Mouse (Mus musculus): ENCODE measurements around the gene Pp2d1. TPM values are rescaled to one million over a fixed set of nuclear protein-coding genes. Genes with fewer than 3 reads are reported as not detected.

The Pp2d1 gene
- polyA plus RNA-seq, 1 experiment from 2014 or later, result 0.32 TPM

GRCm38 (mm10) chr17:53512311-53512951 is 26.8 kb downstream of the Pp2d1 start:
- 85% methylated on average over 2 of the region's 2 CpGs for whole genome bisulfite sequencing
- no peaks in the 10 kb centered on the region for H3K27me3 ChIP-seq (ENCODE audit: control insufficient read depth, insufficient read depth, low read length)
- ATAC-seq (ENCODE audit: insufficient number of reproducible peaks, insufficient read depth, low FRiP score, low read depth), result no peak
- H3K9ac ChIP-seq (ENCODE audit: low read length), result no peak overlapping the region
- no peaks in the 10 kb centered on the region for H3K9me3 ChIP-seq (ENCODE audit: control insufficient read depth, low read length)
- no peak overlapping the region for H3K4me3 ChIP-seq (ENCODE audit: control insufficient read depth in 1 of 2, insufficient read depth in 1 of 2, low read depth in 1 of 2, low read length in 2 of 2)
- 0 out of 4 replicates have a peak, but pooled peaks cover 0 to 5% of the 10 kb centered on the region in 2 experiments for H3K4me1 ChIP-seq (ENCODE audit: control insufficient read depth in 2 of 2, insufficient read depth in 2 of 2, low read length in 2 of 2)
- H3K36me3 ChIP-seq (ENCODE audit: control insufficient read depth, insufficient read depth, low read length), result 0 out of 2 replicates have a peak, but pooled peaks cover 8% of the 10 kb centered on the region
- H3K27ac ChIP-seq (replicated peaks in 1 of 2; ENCODE audit: control insufficient read depth in 1 of 2, insufficient read depth in 1 of 2, low read depth in 2 of 2, low read length in 2 of 2), result no peak overlapping the region
- H3K4me2 ChIP-seq (ENCODE audit: low read length), result no peak overlapping the region

- peaks cover 71% of the 10 kb centered on the region for H3K36me3 ChIP-seq (ENCODE audit: control insufficient read depth, insufficient read depth, low read length)
- H3K9ac ChIP-seq (ENCODE audit: low read length), result no peak overlapping the region
- H3K4me1 ChIP-seq (ENCODE audit: control insufficient read depth in 2 of 2, insufficient read depth in 2 of 2, low read length in 2 of 2), result no peaks in the 10 kb centered on the region
- H3K27ac ChIP-seq (replicated peaks in 1 of 2; ENCODE audit: control insufficient read depth in 1 of 2, insufficient read depth in 1 of 2, low read depth in 2 of 2, low read length in 2 of 2), result no peak overlapping the region
- ATAC-seq (ENCODE audit: insufficient number of reproducible peaks, insufficient read depth, low FRiP score, low read depth), result no peak
- no peak overlapping the region for H3K4me3 ChIP-seq (ENCODE audit: control insufficient read depth in 1 of 2, insufficient read depth in 1 of 2, low read depth in 1 of 2, low read length in 2 of 2)
- no peaks in the 10 kb centered on the region for H3K27me3 ChIP-seq (ENCODE audit: control insufficient read depth, insufficient read depth, low read length)
- no peaks in the 10 kb centered on the region for H3K9me3 ChIP-seq (ENCODE audit: control insufficient read depth, low read length)
- WGBS, result 97% methylated on average over 2 of the region's 2 CpGs
- no peak overlapping the region for H3K4me2 ChIP-seq (ENCODE audit: low read length)
Observed at GRCm38 (mm10) chr17:53502966-53503365, 36.3 kb downstream of the Pp2d1 start.

GRCm38 (mm10) chr17:53489007-53489378 is 50.3 kb downstream of the Pp2d1 start:
- 0 out of 4 replicates have a peak, but pooled peaks cover 0 to 3% of the 10 kb centered on the region in 2 experiments for H3K4me1 ChIP-seq (ENCODE audit: control insufficient read depth in 2 of 2, insufficient read depth in 2 of 2, low read length in 2 of 2)
- ATAC-seq (ENCODE audit: insufficient number of reproducible peaks, insufficient read depth, low FRiP score, low read depth), result no peak
- no peak overlapping the region for H3K27ac ChIP-seq (replicated peaks in 1 of 2; ENCODE audit: control insufficient read depth in 1 of 2, insufficient read depth in 1 of 2, low read depth in 2 of 2, low read length in 2 of 2)
- H3K9ac ChIP-seq (ENCODE audit: low read length), result no peak overlapping the region
- no peak overlapping the region for H3K4me2 ChIP-seq (ENCODE audit: low read length)
- H3K36me3 ChIP-seq (ENCODE audit: control insufficient read depth, insufficient read depth, low read length), result peaks cover 73% of the 10 kb centered on the region
- no peaks in the 10 kb centered on the region for H3K27me3 ChIP-seq (ENCODE audit: control insufficient read depth, insufficient read depth, low read length)
- WGBS, result 95% methylated on average over 1 of the region's 1 CpGs
- H3K9me3 ChIP-seq (ENCODE audit: control insufficient read depth, low read length), result no peaks in the 10 kb centered on the region
- no peak overlapping the region for H3K4me3 ChIP-seq (ENCODE audit: control insufficient read depth in 1 of 2, insufficient read depth in 1 of 2, low read depth in 1 of 2, low read length in 2 of 2)

- H3K9me3 ChIP-seq (ENCODE audit: control insufficient read depth, low read length), result no peaks in the 10 kb centered on the region
- H3K36me3 ChIP-seq (ENCODE audit: control insufficient read depth, insufficient read depth, low read length), result peaks cover 71% of the 10 kb centered on the region
- H3K4me1 ChIP-seq (ENCODE audit: control insufficient read depth in 2 of 2, insufficient read depth in 2 of 2, low read length in 2 of 2), result 0 out of 4 replicates have a peak, but pooled peaks cover 0 to 3% of the 10 kb centered on the region in 2 experiments
- H3K9ac ChIP-seq (ENCODE audit: low read length), result no peak overlapping the region
- H3K4me3 ChIP-seq (ENCODE audit: control insufficient read depth in 1 of 2, insufficient read depth in 1 of 2, low read depth in 1 of 2, low read length in 2 of 2), result no peak overlapping the region
- 86% methylated on average over 4 of the region's 4 CpGs for WGBS
- ATAC-seq (ENCODE audit: insufficient number of reproducible peaks, insufficient read depth, low FRiP score, low read depth), result no peak
- H3K4me2 ChIP-seq (ENCODE audit: low read length), result no peak overlapping the region
- H3K27ac ChIP-seq (replicated peaks in 1 of 2; ENCODE audit: control insufficient read depth in 1 of 2, insufficient read depth in 1 of 2, low read depth in 2 of 2, low read length in 2 of 2), result no peak overlapping the region
- no peaks in the 10 kb centered on the region for H3K27me3 ChIP-seq (ENCODE audit: control insufficient read depth, insufficient read depth, low read length)
Observed at GRCm38 (mm10) chr17:53488291-53489006, 50.8 kb downstream of the Pp2d1 start.

GRCm38 (mm10) chr17:53480433-53480832 is 58.8 kb downstream of the Pp2d1 start:
- H3K9ac ChIP-seq (ENCODE audit: low read length), result peak overlapping the region; percentile 86
- no peak overlapping the region; a peak in 1 of 4 replicates for H3K27ac ChIP-seq (replicated peaks in 1 of 2; ENCODE audit: control insufficient read depth in 1 of 2, insufficient read depth in 1 of 2, low read depth in 2 of 2, low read length in 2 of 2)
- peaks cover 2 to 24% of the 10 kb centered on the region in 2 experiments for H3K4me1 ChIP-seq (ENCODE audit: control insufficient read depth in 2 of 2, insufficient read depth in 2 of 2, low read length in 2 of 2)
- peak overlapping the region; percentile 80 for H3K4me2 ChIP-seq (ENCODE audit: low read length)
- H3K27me3 ChIP-seq (ENCODE audit: control insufficient read depth, insufficient read depth, low read length), result no peaks in the 10 kb centered on the region
- H3K36me3 ChIP-seq (ENCODE audit: control insufficient read depth, insufficient read depth, low read length), result peaks cover 17% of the 10 kb centered on the region
- 45% methylated on average over 7 of the region's 7 CpGs for WGBS
- H3K9me3 ChIP-seq (ENCODE audit: control insufficient read depth, low read length), result no peaks in the 10 kb centered on the region
- ATAC-seq (ENCODE audit: insufficient number of reproducible peaks, insufficient read depth, low FRiP score, low read depth), result no peak
- H3K4me3 ChIP-seq (ENCODE audit: control insufficient read depth in 1 of 2, insufficient read depth in 1 of 2, low read depth in 1 of 2, low read length in 2 of 2), result peak overlapping the region; percentile 27 to 77; a peak in 3 of 4 replicates

- Histone ChIP-seq H3K36me3 (ENCODE audit: control insufficient read depth, insufficient read depth, low read length) (peaks cover 10% of the 10 kb centered on the region), H3K9me3 (ENCODE audit: control insufficient read depth, low read length) (no peaks in the 10 kb centered on the region), H3K27me3 (ENCODE audit: control insufficient read depth, insufficient read depth, low read length) (no peaks in the 10 kb centered on the region), H3K4me1 (ENCODE audit: control insufficient read depth in 2 of 2, insufficient read depth in 2 of 2, low read length in 2 of 2) (peaks cover 2 to 24% of the 10 kb centered on the region in 2 experiments), H3K4me3 (ENCODE audit: control insufficient read depth in 1 of 2, insufficient read depth in 1 of 2, low read depth in 1 of 2, low read length in 2 of 2) (peak overlapping the region; percentile 77 to 91), H3K4me2 (ENCODE audit: low read length) (peak overlapping the region; percentile 80), H3K9ac (ENCODE audit: low read length) (peak overlapping the region; percentile 86), H3K27ac (replicated peaks in 1 of 2; ENCODE audit: control insufficient read depth in 1 of 2, insufficient read depth in 1 of 2, low read depth in 2 of 2, low read length in 2 of 2) (peak overlapping the region; percentile 96 to 97)
- 1% methylated on average over 27 of the region's 33 CpGs for WGBS
- ATAC-seq (ENCODE audit: insufficient number of reproducible peaks, insufficient read depth, low FRiP score, low read depth), result peak; percentile 17
Observed at GRCm38 (mm10) chr17:53479604-53480041, 59.6 kb downstream of the Pp2d1 start.

- ATAC-seq (ENCODE audit: insufficient number of reproducible peaks, insufficient read depth, low FRiP score, low read depth), result peak; percentile 96
- H3K4me3 ChIP-seq (ENCODE audit: control insufficient read depth in 1 of 2, insufficient read depth in 1 of 2, low read depth in 1 of 2, low read length in 2 of 2), result peak within 1 kb of the TSS; percentile 77 to 91
- peak within 1 kb of the TSS; percentile 96 to 99 for H3K27ac ChIP-seq (replicated peaks in 1 of 2; ENCODE audit: control insufficient read depth in 1 of 2, insufficient read depth in 1 of 2, low read depth in 2 of 2, low read length in 2 of 2)
- H3K9ac ChIP-seq (ENCODE audit: low read length), result peak within 1 kb of the TSS; percentile 89
- no peaks in the 10 kb centered on the region for H3K27me3 ChIP-seq (ENCODE audit: control insufficient read depth, insufficient read depth, low read length)
- WGBS, result under 1% methylated on average over 75 of the region's 82 CpGs
- peaks cover 2 to 24% of the 10 kb centered on the region in 2 experiments for H3K4me1 ChIP-seq (ENCODE audit: control insufficient read depth in 2 of 2, insufficient read depth in 2 of 2, low read length in 2 of 2)
- peaks cover 4% of the 10 kb centered on the region for H3K36me3 ChIP-seq (ENCODE audit: control insufficient read depth, insufficient read depth, low read length)
- peak within 1 kb of the TSS; percentile 80 for H3K4me2 ChIP-seq (ENCODE audit: low read length)
- H3K9me3 ChIP-seq (ENCODE audit: control insufficient read depth, low read length), result no peaks in the 10 kb centered on the region
Observed at GRCm38 (mm10) chr17:53478858-53479603, 60.2 kb downstream of the Pp2d1 start, which contains the start of gene Rab5a. Rab5a (plus strand) TSS chr17:53479234.
